Mouse (Mus musculus) megakaryocyte-erythroid progenitor cell, adult 5-6 weeks (primary cell): ENCODE results near the gene Usp6nl. TPM values are rescaled to one million over a fixed set of nuclear protein-coding genes. Genes with fewer than 3 reads are reported as not detected.
A peak's percentile ranks its signal among the peaks of the same experiment; 100 is the strongest.

Experiments
- ATAC-seq: replicated peaks from 2 replicates; pipeline ENCODE4 v1.8.0; 2016; ENCODE audit warnings: mild to moderate bottlenecking, inconsistent platforms; ENCODE audit not compliant: severe bottlenecking, poor library complexity, low FRiP score, low TSS enrichment
- total RNA-seq, 2 experiments: library from RNA; stranded (forward) in 1 of 2; stranded (reverse) in 1 of 2; fragments of 200-1000, 215-1000 nt in 1 of 2; fragments of >200 nt in 1 of 2; fragmentation: Nextera tagmentation in 1 of 2; gene quantifications; 2 replicates each; pipeline ENCODE4 v1.2.3; 2014 to 2017

Gene Usp6nl
- 38.6 and 43.4 TPM in 2 replicates for total RNA-seq (2014; fragmentation: Nextera tagmentation)
- 31.8 and 53.7 TPM in 2 replicates for total RNA-seq (2017)

DNA sequence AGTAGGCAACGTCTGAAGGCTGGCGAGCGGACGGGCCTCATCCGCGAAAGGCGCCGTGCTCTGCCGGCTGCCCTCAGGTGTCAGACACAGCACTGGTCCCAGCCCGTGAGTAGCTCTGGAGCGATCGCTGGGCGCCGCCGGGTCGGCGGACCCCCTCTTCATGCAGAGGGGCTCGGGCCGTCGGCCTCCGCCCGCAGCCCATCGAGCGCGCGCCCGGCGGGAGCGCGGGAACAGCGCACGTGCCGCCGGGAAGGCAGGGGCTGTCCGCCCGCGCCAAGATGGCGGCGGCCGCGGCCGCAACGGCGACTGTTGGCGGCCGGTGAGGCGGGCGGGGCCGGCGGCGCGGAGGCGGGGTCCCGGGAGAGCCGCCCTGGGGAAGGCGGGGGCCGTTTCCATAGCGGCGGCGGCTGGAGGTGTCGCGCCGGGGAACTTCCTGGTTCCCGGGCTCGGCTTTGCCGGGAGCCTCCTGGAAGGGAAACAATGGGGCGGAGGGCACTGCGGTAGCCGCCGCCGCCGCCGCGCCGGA lies at the start of gene Usp6nl:
Gene Usp6nl, plus strand, starts transcription at position 292 of the 526 bp plus-strand sequence.
- peak; percentile 82 for ATAC-seq

DNA sequence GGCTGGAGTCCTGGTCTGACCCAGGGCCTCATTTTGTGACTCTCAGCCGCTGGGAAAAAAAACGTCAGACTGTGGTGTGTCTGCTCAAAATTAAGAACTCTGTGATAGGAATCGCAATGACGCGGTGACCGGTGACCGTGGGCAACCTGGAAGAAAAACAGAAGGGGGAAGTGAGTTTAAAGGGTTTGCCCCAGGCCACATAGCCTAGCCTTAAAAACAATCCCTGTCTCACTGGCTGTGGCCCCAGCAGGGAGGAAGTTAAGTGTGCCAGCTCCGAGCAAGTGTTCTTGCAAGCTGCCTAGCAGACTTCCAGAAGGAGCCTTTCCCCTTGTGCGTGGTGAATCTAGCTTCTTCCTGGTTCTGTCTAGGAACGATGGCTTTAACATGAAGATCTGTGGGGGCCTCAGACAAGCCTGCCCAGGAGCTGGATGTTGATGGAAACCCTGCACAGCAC lies 49.0 kb upstream of the Usp6nl start:
- peak; percentile 60 for ATAC-seq

DNA sequence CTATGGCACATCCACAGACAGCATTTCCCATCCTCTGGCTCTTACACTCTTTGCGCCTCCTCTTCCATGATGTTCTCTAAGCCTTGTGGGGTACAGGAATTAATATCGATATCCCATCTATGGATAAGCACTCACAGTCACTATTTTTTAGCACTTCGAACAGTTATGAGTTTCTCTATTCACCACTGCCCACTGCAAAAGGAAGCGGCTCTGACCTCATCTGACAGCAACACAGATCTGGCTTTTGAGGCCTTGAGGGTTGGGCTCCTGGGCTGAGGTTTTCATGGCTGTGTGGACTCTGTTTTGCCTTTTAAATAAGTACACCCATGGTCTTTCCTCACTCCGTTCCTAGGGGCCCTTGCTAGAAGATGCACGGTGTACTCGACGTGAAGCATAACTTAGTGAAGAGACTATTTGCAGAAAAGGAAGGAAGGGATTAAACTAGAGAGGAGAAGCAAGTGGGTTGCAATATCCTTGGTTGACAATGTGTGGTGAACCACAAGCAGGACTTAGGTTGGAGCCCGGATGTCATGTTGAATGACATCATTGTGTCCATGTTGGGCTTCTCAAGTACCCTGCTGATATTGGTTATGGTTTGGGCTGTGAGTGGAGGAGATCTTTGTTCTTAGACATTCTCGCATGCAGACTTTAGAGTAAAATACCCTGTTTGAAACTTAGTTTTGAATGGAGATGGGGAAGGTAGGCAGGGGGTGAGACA lies 43.5 kb upstream of the Usp6nl start:
- no peak for ATAC-seq

DNA sequence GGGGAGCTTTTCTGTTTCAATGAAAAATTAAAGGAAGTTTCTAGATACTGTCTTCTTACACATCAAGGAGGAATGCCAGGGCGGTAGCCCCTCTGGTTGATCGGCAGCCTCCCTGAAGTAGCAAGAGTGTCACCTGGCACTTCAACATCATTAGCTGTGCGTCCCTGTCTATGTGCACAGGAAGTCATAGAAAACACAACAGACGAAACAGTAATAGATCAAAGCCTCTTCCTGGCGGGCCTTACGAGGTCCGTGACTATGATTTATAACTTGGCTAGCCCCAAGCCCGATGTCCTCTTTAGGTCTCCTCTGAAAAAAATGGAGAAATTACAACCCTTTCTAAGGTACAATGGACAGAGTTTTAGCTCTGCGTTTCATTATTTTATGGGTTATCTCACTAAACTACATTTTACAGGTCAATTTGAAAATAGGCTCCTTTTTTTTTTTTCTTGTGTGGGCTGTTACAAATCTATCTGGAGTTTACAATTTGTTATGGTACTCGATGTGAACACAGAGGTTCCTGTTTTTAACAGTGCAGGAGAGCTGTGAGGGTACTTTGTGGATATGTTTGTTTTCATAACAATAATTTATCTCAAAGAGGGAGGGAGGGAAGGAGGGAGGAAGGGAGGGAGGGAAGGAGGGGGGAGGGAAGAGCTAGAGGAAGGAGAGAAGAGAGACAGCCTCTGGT lies 42.7 kb upstream of the Usp6nl start:
- ATAC-seq = no peak

DNA sequence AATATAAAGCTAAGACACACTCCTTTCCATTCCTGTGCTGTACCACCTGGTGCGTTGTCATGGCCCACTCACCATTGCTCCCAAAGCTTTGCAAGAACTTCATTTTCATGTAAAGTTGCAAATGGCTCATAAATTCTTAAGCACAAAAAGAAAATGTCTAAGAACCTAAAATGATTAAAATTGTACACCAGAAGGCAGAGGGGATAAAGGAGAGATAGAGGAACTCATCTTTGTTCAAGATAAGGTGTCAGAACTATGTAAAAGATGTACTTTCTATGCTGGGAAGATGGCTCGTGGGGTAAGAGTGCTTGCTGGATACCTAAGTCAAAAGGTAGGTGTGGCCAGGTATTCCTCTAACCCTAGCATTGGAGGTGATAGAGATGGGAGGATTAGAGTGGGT lies 38.9 kb upstream of the Usp6nl start:
- no peak for ATAC-seq

- ATAC-seq = peak; percentile 76
These were observed 37.7 kb upstream of the Usp6nl start for GRCm38 (mm10) chr2:6284784-6285183.

DNA sequence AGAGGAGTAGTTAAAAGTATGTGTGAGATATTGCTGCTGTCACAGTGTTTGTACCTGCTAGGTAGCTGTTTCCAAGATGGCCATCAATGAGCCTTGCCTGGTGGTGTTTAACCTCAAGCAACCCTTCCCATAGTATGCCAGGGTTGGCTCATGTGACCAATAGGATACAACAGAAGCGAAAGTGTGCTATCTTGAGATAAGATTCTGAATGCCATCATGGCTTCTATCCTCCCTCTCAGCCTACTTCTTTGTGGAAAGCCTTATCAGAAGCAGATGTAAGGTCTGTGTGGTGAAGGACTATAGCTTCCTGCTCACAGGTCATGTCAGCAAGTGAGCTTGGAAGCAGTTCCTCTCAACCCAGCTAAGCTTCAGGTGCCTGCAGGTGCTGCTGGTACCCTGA lies 36.7 kb upstream of the Usp6nl start:
- ATAC-seq = peak; percentile 91

GRCm38 (mm10) chr2:6293825-6294444 lies 28.5 kb upstream of the Usp6nl start:
- ATAC-seq = no peak

DNA sequence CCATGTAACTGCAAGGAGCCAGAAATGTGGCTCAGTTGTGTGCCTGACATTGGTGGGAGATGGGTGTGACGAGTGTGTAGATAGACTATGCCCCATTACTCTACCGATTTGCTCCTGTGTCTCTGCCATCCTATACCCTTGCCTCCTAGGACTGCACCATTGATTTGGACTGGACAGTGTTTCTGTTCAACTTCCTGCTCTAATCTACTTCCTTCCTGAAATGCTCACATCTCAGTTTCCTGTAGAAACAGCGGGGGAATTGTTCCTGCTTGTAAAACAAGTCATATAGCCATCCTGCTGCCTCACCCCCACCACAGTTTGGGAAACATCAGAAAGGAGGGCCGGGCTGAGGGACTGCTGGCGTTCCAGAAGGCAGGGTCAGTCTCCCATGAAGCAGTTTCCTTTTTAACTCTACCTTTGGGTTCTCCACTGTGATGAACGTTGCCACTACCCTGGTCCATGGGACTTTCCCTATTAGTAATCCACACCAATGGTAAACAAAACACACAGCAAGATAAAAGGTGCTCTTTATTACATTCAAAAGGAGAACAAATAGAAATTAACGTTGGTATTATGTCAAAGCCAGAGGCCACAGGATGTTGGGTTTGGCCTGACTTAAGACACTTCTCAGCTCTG lies 27.4 kb upstream of the Usp6nl start:
- ATAC-seq = no peak

DNA sequence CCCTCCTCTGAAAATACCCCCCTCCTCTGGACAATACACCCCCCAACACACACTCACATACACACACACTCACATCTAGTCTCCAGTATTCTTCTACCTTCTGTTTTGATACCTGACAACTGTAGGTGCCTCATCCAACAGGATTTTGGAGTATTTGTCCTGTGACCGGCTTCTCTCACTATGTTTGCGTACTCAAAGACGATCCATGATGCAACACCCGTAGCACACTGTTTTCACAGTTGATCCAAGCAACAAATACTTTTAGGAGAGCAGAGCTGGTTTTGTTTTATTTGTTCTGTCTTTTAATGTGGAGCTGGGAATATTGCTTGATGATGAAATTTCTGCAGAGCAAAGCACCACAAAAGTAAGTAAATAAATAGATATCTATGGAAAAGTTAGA lies 17.7 kb upstream of the Usp6nl start:
- ATAC-seq = no peak

- no peak for ATAC-seq
These were observed 15.6 kb upstream of the Usp6nl start for GRCm38 (mm10) chr2:6306861-6307260.

DNA sequence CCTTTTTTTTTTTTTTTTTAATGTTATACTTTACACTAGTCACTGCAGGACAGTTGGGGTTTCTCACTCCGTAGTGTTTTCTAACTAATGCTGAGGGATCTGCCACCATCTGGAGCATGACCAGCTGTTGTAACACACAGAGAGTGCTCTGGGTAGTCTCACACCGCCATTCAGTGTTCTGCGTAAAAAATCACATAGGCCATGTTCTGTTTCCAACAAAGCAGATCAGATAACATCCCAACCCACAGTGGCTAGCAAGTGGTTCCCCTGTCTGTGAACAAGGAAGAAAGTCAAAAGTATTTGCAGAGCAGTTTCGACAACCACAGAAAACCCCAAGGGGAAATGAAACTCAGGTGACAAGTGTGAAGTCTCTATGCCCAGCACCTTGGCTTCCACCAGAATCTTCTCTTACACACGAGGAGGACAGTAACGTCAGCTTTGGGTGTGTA lies 13.1 kb upstream of the Usp6nl start:
- ATAC-seq = peak; percentile 37; the same call in 1 of the 2 replicates

DNA sequence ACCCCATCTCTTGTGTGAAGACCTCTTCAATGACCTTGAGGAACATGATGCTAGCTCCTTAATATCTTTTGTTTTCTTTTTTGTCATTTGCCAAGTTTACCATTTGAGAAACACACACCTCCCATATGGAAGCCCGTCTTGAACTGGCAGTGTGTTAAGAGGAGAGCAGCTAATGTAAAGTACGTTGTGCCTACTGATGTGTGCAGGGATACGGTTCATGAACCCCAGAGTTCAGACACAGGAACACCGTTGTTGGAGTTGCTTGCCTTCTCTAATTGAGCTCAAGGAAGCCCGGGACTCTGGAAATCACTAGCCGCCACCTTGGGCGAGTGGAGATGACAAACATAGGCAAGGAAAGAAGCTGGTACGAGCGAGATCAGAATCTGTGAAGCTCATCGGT lies 9.7 kb upstream of the Usp6nl start:
- no peak for ATAC-seq

DNA sequence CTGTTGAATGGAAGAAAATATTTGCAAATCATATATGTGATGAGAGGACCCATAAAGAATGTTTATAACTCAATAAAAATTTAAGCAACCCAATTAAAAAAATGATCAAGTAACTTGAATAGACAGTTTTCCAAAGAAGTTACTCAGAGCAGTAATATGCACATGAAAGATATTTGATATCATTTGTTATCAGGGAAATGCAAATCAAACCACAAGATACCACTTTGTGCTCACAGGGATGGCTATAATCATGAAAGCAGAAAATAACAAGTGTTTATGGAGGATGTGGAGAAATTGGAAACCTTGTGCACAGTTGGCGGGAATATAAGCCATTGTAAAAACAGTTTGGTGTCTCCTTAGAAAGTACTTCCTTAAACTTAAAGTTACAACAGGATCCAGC lies 8.7 kb upstream of the Usp6nl start:
- no peak for ATAC-seq

- ATAC-seq = no peak
These were observed 2.3 kb upstream of the Usp6nl start for GRCm38 (mm10) chr2:6320153-6320552.

DNA sequence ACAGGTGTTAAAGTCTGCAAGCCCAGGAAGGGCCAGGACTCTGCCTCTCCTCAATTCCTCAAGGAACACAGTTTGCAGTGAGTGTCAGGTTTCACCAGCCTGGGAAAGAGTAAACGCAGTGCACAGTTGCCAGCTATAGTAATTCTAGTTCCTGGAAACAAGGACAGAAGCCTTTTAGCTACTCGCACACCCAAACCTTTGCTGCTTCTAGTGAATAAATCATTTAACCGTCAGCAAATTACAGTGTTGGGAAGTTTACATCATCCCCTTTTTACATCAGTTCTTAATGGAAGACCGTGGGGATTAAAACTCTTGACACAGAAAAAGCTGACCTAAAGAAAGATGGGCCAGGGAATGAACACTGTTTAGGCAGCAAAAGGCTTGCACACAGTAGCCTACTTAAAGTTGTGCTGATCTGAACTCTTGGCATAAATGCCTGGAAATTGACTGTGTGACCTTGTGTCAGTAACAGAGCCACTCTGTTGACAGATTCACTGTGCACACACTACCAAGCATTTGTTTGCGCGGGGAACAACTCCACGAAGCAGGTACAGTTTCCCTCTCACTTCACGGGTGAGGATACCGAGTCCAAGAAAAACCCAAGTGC lies 595 bp upstream of the Usp6nl start:
- peak; percentile 22 for ATAC-seq

- peak; percentile 48; the same call in 1 of the 2 replicates for ATAC-seq
These were observed 563 bp downstream of the Usp6nl start for GRCm38 (mm10) chr2:6322938-6323521.

DNA sequence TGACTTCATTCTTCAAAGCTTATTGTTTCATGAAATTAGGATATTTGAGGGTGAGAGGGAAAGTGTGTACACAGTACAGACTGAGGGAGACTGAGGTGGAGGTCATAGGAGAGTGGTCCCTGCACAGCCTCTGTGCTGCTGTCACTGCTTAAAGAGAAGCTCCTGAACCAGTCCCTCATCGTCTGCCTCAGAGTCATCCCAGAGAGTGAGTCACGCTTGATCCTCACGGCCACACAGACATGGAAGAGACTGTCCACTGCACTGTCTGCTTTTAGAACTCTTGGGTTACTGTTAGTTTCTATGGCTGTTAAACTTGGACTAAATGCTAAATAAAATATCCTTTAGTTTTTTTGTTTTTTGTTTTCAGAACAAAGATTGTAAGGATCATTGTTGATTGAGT lies 3.2 kb downstream of the Usp6nl start:
- no peak for ATAC-seq

- ATAC-seq = no peak
These were observed 6.5 kb downstream of the Usp6nl start for GRCm38 (mm10) chr2:6328927-6329326.
